Mouse (Mus musculus) T-helper 1 cell (primary cell): ENCODE measurements at regions not wholly inside any gene's neighbourhood (a gene's known extent, or its start where the extent isn't known, plus 50 kb on each side); places are given as distances from the start of the nearest gene placed in this dataset.

Experiments used
- in situ Hi-C: fragments of 300-600 bp; cut with MboI, MseI; formaldehyde crosslinking; loops from one replicate; pipeline ENCODE4 v1.15.1; 2025; ENCODE audit warnings: high pct_unique_total_duplicates

DNA sequence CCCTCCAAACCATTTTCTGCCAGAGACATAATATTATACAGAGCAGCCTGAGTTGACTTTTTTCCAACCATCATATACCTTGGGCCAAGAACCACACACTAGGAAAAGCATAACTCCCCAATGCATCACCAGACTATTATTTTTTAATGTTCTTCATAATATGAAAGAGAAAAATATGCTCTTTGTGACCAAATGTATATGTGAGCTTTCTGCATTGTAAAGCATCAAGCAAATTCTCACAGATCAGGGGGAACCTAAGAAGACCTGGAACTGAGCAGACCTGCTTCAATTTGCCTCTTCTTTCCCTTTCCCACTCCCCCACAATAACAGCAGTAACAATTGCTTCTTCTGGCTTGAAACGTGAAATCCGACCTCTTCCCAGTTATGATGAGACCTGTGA is 407.6 kb downstream of the Atp6ap1l start:
- in situ Hi-C loops, result no loop called here

DNA sequence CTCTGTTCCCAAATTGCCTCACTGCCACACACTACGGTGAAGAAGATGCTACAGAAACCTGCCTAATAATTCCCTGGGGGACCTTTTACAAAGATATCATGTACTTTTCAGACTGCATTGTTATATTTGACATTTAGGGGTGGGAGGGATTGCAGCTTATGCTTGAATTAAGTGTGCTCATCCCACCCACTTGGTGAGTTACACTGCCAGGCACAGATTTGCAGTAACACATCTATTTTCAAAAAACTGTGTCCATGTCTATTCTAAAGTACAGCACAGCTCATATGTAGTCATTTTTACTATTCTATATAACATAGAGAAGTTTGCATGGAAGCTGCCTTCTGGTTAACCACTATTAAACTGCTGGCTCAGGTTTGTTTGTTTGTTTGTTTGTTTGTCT is 404.3 kb upstream of the Xrcc4 start:
- in situ Hi-C loops, result no loop called here

DNA sequence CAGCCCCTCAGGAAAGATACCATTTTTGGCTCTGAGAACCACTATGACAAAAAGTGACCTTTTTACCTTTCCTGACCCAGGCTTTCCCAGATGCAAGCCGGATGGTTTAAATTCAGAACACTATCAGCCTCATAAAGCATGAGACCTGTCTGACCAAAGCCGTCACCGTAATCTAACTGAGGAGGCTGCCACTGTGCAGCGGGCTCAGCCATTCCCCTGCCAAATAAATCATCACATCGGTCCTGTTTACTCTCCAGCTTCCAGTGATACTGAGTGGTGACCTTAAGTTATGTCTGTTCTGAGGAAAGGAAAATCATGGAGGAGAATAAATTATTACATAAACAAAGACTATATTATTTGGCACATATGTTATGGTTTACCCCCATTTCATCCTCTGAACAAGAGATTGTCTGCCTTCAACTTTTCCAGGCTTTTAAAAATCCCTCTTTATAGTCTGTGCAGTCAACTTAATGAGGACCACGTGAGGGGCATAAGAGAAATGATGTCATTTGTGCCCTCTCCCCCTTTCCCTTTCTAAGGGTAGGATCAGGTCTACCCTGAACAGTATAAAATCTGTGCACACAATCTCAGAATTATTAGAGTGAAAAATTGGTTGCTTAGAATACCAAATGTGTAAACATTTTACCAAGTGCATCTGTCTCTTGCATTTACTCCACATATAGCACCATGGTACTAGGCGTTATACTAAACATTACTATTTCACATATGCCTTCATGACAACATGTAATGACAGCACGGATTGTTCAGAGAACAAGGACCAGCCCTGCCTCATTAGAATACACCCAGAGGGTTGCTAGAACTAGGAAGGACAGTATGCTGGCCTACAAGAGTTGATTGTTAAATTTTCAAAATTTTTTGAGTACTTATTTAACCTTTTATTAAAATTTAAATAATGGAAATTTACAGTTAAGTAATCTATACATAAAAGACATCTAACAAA is 401.9 kb upstream of the Xrcc4 start:
- in situ Hi-C loops, result no loop called here

DNA sequence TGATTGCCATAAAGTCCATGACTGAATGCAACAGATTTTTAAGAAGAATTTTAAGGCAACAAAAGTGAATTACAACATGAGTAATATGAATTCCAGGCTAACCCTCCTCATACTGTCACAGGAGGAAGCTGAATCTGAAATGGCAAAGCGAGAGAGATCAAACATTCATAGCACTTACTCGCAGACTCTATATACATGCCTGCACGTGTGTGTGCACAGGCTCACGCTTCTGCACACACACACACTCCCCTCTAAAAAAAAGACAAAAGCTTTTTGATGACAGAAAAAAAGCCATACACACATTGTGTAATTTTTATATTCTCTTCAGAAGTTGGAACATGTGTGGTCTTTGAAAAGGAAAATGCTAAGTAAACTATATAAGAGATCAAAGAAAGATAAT is 391.1 kb upstream of the Xrcc4 start:
- in situ Hi-C loops, result no loop called here

DNA sequence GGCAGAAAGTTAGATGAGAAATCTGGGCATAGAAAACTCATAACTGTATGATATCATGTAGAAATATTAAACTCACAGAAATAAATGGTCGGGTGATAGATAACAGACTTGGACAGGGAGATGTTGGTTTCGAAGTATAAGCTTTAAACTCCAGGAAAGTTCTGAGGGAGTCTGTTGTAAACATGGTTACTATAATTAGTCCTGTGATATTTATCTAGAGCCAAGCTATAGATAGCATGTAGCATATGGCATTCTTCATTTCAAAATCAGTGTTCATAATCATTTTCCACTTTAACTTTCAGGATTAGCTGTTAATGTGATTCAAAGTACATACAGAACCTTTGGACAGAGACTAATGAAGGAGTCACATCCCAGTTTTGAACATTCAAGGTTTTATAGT is 387.5 kb upstream of the Xrcc4 start:
- in situ Hi-C loops, result no loop called here

DNA sequence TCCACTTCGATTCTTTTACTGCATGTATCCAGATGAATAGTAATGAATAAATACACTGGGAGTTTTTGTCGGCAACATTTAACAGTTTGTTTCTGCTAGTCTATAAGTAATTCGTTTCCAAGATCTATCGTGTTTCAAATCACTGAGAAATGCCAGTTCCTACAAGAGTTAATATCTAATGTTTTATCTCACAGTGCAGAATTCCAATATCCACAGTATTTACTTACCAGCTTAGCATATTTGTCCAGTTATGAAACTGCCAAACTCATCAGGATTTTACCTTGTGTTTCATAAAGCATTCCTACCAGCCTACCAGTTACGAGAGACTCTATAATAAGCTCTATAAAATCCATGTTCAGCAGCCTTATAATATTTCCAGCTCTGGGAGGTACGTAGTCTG is 385.1 kb upstream of the Xrcc4 start:
- in situ Hi-C loops, result no loop called here

DNA sequence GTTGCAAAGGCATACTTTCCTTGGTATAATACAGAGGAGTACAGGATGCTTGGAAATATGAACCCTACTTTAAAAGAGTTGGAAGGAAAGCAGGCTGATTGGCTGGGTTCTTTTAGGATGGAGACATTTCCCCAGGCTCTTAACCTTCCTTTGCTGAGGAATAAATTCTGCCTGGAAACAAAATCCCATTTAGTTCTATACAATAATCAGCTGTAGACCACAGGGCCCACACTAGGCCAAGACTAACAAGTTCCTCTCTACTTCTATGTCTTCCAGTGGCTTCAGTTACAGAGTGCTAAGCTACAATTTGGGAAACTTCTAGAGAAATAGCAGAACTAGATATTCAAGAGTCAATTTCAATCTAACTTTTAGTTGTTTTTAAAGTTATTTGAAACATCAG is 384.6 kb upstream of the Xrcc4 start:
- in situ Hi-C loops, result no loop called here

DNA sequence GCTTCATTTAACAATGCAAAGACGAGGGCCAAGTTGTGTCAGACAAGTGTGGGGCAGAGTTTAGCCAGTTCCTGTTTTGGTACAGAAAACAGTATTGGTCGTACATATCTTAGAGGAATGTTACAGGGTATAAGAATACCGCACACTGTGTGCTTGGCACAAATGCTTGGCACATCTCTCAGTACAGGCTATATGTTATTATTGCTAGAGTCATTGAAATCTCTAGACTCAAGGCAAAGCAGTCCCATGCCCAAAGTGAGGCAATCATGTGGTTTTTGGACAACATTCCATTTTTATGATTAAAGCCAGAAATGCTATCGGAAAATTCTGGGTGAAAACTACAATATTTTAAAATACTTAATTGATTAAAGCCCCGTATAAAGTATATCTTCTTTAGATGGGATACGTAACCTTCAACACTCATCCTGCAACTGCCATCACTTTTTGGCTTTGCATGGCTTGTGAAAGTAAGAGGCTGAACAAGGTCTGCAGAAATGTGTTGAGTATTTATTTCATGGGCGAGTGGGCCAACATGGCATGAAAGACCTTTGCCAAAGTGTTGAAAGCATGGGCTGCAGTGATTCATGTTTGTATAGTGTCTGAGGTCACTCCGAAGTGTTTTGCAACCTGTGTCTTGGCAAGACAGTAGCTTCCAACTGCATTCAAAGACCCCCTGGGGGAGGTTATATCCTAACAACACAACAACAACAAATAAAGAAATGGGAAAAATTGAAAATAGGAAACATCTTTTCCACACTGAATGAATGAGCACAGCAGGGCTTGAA is 383.8 kb upstream of the Xrcc4 start:
- in situ Hi-C loops, result no loop called here

DNA sequence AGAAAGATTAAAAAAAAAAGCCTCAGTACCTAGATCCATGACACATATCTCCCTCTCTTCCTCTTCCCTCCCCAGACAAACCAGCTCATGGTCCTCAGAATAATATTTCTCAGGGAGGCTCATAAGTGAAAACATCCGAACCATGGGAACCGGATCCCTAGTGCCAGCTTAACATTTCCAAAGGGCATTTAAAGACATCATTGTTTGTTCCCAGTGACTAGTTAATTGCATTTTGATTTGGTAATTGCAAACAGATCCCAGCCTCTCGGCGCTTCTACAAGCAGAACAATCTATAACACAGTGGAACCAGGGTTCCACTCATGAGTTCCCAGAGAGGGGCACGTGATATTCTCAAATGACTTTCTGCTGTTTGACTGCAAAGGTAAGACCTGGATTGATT is 376.7 kb upstream of the Xrcc4 start:
- in situ Hi-C loops, result no loop called here

DNA sequence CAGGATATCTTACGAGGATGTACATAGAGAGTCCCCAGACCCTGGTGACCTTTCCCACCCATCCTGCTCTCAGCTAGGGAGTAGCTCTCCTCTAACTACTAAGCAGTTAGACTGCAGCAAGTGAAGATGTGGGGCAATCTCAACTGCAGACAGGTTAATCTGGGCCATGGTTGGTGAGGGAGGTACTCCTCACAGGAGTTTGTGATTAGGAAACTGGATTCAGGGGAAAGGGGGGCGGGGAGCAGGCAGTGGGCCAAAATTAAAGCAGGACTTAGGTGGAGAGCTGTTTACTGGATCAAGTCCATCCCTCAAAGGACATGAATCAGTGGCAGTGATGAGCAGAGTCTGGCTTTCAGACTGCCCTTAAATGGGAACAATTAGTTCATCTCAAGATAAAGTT is 374.6 kb upstream of the Xrcc4 start:
- in situ Hi-C loops, result no loop called here

DNA sequence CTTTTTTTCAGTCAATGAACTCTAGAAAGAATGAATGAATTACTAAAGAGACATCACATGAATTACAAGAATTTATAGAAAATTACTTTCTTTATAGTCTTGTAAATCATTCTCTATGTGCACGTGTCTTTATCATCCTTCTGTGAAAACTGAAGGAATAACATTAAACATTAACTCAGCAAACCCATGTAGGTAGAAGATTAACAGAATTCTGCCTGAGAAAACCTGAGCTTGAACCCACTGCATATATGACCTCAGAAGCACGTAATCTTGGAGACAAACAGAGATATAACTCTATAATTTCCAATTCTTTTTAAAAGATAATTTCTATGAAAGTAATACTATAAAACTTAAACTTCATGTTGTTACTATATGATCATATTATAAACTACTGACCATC is 374.0 kb upstream of the Xrcc4 start:
- in situ Hi-C loops, result no loop called here

DNA sequence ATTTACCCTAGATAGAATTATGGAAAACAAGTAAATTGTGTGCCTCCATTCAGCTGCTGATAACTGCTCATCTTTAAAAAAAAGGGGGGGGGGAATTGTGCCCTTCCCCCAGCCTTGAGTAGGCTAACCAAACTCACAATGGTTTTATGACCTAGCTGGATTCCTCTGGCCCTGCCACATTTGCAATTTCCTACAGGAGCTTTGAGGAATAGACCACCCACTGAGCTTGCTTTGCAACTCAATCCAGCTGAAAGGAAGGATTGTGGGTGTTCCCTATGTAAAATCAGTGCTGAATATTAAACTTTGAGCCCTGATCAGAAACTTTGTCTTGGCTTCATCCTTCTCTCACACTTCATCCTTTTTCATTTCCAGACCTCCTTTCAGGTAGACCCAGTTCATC is 365.2 kb upstream of the Xrcc4 start:
- in situ Hi-C loops, result loop anchor here (10.0 kb wide), 1 partner anchor 1080 kb away; no protein-coding TSS in a partner anchor

DNA sequence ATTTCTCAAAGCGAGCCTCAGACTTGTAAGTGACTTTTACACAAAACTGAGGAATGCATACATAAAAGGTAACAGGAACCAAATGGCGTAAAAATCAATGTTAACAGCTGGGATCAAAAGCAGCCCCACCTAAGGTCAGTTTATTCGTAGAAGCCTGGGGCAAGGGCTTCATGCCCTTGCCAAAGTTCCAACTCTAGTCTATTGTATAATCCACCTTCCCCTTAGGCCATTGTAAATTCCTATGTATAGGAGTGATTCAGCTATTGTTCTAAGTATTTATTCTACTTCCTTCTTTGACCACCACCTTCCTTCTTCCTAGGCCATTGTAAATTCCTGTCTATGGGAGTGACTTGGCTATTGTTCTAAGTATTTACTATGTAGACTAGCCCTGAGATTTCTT is 337.5 kb upstream of the Xrcc4 start:
- in situ Hi-C loops, result no loop called here

DNA sequence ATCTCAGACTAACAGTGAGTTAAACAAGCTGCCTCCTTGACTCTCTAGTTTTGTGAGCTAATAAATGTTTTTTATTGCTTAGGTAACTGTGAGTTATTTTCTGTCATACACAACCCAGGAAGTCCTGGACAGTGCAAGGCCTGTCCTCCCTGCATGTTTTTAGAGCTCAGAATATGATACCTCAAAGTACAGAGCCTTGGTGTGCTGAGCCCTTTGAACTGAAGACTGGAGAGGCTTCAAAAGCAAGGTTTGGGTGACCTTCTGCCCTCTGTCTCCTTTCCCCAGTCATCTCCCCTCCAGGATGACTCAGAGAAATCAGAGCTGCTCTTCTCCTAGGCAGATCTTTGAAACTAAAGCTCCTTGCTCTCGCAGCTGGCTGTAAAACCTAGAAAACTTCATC is 336.0 kb upstream of the Xrcc4 start:
- in situ Hi-C loops, result no loop called here

DNA sequence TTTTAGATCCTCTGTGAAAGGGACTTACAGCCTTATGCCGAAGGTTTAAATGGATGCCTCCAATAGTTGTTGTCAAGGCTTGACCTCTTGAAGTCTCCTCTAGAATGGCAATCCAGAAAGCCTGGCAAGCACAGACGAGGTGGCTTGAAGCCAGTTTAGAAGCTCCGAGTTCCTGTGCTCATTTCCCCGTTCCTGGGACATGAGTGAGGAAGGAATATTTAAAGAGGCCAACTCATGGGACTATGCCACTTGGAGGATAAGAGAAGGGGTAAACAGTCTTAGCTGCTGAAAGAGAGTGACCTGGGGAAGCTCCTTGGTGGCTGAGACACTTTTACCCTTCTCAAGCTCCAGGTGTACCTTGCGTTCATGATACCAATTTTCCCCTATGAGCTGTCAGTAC is 335.1 kb upstream of the Xrcc4 start:
- in situ Hi-C loops, result no loop called here

DNA sequence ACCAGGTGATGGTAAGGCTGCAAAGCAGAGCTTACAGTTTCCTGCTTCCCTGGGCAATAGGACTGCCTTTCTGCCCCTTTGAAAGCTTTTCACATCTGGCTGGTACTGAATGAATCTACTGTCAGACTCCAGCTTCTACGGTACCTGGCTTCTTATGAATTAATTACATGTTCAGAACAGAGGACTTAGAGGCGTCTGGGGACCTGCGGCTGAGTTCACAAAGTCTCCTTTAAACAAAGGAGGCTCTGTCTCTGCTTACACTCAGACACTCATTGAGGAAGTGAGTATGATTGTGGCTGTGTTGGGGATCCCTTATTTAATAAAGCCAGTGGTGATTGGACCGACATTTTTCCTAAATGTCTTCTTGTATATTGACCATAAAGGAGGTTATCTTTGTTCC is 331.6 kb upstream of the Xrcc4 start:
- in situ Hi-C loops, result no loop called here

DNA sequence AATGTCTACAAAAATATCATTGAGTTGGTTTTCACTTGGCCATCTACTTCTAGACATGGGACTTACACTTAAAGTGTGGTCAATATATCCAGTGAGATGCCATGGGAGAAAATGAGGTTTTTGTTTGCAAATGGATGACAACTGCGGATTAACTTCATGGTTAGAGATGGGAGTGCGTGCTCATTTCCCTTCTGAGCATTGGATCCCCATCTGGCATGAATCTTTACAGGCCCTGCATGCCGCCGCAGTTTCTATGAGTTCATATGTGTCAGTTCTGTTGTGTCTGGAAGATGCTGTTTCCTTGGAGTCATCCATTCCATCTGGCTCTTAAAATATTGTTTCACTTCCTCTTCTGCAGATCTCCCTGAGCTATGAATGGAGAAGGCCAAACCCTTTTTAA is 315.0 kb upstream of the Xrcc4 start:
- in situ Hi-C loops, result no loop called here

DNA sequence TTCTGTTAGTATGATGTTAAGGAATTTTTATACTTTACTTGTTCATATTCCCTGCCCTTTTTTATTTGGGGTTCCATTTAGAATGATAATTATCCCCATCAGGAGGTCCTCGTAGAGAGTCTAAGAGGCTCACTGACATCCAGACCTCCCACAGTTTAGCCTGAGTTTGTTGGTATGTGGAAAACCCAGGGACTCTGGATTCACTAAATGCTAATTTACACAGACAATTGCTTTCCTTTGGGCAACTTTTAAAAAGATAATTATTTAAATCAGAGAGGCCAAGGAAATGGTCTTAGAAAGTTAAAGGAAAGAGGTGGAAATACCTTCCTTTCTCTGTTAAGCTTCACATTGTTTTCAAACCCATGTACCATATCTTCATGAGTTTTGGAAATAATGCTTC is 312.7 kb upstream of the Xrcc4 start:
- in situ Hi-C loops, result no loop called here

DNA sequence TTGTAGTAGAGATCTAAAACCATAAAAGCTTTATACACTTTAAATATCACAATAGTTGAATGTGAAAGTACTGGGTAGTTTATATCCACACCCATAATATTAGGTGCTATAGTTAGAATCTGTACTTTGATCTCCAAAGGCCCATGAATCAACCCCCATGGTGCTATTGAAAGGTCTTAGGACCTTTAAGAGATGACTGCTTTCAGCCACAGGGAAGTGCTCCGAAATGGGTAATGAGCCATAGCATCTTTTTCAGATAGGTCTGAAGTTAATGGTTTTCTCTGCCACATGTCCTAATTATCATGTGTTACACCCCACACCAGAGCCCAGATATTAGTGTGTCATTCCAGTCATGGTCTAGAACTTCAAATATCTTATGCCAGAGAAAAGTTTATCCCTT is 312.1 kb upstream of the Xrcc4 start:
- in situ Hi-C loops, result no loop called here

DNA sequence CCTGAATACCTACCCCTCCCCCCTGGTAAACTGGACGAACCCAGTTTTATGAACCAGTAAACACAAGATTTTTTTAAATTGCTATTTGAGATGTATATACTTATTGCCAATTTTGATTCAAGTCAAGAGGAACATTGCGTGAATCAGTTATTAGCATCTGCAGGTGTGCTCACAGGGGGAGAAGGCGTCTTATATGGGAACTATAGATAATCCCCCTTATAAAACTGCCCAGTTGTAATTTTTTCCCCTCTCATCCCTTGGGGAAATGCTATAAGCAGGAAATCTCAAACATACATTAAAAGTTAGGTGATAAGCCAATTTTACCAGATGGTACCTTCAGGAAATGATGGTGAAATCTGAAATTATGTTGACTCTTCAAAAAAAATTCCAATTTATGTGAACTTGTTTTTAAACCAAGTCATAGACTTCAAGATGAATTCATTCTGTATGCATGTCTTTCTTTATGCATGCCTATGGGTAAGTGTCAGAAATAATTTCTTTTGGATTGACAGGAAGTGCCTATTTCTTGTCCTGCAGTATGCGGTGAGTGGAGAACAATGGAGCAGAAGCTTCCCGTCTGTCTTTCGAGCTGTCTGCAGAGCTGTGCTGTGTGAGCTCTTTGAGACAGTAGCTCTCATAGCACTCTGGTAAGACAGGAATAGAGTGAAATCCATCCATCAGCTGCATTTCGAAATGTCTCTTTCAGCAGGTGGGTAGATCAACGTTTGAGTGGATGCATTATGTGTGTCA is 306.0 kb upstream of the Xrcc4 start:
- in situ Hi-C loops, result no loop called here

DNA sequence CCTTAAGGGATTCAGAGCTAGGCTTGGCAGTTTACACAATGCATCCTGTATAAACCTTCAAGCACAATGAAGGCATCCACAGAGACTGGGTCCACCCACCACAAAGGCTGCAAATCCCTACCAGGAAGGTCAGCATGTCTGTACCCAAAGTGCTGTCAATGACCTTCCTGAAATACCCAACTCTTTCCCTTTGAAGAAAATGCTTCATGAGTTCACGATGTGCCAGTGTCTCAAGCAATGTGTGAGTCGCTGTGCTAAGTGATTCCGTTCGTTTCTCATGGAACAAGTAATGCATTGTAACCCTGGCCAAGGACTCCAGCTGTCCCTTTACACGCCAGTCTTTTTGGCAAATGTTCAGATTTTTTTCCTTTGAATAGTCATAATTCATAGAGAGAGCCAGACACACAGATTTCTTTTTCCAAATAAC is 305.4 kb upstream of the Xrcc4 start:
- in situ Hi-C loops, result no loop called here

DNA sequence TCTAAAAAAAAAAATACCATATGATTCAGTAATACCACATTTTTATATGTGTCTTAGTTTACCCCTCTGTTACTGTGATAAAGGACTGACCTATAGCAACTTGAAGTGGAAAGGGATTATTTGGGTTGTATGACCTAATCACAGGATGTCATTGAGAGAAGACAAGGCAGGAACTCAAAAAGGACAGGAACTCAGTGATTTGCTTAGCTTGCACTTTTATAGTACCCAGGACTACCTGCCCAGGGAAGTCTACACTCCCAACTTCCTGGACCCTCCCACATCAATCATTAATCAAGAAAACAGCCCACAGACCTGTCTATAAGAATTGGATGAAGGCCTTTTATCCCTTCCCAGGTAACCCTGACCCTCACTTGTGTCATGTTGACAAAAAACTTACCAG is 303.0 kb upstream of the Xrcc4 start:
- in situ Hi-C loops, result no loop called here
